Mouse (Mus musculus) spleen, adult 2 months (tissue): ENCODE measurements around the gene E2f4.

Experiments
- CTCF ChIP-seq: fragments of 200-500 bp; IDR thresholded peaks from 2 replicates; pipeline ENCODE4 v1.5.1; 2011; ENCODE audit warnings: mild to moderate bottlenecking, inconsistent platforms; ENCODE audit not compliant: insufficient read depth, insufficient read length, insufficient replicate concordance; ENCODE audit errors: extremely low read depth
- POLR2A ChIP-seq: fragments of 200-500 bp; IDR thresholded peaks from 2 replicates; pipeline ENCODE4 v1.6.1; 2011; ENCODE audit warnings: low read depth, low read length, inconsistent platforms

- TF ChIP-seq CTCF (no peak), POLR2A (no peak)
Measured at GRCm38 (mm10) chr8:105315073-105315769, 17.8 kb downstream of the E2f4 start.
